Mouse (Mus musculus) brain, adult 2 months (tissue): Measurements from ENCODE around the gene Abr.

Source experiments
- DNase-seq: peaks from one replicate; pipeline ENCODE4 v3.0.0; 2011; ENCODE audit warnings: low read depth, low spot score

Gene Abr

DNA sequence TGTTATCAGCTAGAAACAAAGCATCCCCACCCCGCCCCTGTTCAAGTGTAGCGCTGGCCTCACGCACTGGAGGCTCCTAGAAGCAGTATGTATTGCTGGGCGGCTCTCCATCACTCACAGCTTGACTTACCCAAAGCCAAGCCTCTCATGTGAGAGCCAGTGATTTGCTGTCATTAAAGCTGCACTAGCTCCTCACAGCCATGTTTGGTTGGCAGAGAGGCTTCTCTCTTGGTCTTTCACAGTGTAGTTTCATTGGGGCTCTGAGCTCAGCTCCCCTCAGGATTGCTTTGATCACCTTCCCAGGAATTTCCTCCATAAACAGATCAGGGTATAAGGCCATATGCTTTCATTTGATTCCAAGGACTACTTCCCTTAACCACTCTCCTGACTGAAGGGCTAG is 208.9 kb downstream of the Abr start:
- DNase-seq = no peak

DNA sequence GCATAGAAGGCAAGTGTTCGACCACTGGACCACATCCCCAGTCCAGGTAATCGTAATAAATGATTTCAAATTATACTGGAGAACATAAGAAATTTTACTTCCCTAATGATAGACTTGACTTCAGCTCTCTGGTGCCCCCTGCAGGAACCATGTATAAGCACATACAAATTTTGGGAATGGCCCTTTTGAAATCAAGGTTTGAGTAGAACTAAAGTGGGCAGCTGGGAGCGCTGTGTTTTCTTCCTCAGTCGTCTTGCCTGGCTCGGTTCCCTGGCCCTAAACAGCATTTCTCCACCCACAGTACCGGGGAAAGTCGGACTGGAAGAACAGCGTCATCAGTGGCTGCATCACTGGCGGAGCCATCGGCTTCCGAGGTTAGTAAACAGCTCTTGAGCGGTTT is 211.3 kb downstream of the Abr start:
- DNase-seq = peak; percentile 81

DNA sequence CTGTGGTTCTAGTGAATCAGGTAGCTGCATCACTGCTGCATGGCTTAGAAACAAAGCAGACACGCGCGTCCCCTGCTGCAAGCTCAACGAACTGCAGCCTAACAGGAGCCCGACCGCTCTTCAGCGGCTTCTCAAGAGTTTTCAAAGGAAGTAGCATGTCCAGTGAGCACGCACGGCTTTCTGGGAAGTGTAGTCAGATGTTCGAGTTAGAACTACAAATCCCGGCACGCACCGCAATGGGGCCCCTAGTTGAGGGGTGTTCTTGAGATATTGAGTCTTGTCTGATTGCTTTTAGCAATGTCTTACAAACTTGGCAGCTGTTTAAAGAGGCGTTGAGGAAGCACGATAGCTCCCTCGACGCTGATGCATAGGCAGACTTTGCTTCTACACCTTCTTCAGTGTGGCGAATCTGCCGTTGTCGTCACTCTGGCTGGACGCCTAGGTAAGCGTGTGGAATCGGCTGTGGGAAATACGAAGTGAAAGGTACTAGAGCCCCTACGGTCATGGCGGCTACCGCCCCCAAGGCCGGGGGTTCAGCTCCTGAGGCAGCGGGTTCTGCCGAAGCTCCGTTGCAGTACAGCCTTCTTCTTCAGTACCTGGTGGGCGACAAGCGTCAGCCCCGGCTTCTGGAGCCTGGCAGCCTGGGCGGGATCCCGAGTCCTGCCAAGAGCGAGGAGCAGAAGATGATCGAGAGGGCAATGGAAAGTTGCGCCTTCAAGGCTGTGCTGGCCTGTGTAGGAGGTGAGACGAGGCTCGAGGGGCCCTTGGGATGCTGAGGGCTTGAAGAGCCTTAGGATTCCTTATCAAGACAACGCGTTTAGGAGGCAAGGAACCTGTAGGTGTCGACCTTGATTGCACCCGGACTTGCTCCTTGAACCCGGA is 215.2 kb downstream of the Abr start, which contains the start of gene Timm22:
Gene Timm22, plus strand, starts transcription at position 251 of the 882 bp plus-strand sequence.
- DNase-seq = peak; percentile 99

DNA sequence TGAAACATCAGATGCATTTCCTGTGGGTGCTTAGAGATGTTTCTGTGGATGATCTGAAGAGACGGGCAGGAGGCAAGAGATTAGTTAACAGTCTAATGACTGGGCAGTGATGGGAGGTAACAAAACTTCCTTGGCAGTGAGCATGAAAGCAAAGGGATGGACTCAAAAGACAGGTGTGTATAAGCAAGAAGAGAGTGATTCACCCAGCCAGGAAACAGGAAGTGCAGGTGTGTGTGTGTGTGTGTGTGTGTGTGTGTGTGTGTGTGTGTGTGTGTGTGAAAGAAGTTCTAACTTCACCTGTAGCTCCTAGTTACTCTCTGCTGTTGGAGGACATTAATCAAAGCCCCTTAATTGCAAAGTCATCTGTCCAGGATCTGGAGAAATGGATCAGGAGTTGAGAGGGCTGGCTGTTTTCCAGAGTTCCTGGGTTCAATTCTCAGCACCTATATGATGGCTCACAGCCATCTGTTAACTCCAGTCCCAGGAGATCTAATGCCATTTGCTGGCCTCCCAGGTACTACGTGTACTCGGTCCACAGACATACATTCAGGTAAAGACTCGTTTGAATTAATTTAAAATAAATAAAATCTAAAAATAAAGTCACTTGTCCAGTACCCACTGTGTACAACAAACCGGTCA is 216.4 kb downstream of the Abr start:
- no peak for DNase-seq

DNA sequence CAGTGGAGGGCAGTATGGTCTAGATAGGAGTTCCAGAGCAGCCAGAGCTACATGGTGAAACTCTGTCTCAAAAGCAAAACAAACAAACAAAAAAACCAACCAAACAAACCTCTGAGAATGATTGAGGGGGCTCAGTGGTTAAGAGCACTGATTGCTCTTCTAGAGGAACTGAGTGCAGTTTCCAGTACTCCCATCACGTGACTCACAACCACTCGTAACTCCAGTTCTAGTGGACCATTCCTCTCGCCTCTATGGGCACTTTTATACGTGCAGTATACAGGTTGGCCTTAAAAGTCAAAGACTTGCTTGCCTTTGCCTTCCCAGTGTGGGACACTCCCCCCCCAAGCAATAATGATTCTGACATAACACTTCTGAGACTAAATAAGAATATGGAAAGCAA is 217.0 kb downstream of the Abr start:
- DNase-seq = no peak

DNA sequence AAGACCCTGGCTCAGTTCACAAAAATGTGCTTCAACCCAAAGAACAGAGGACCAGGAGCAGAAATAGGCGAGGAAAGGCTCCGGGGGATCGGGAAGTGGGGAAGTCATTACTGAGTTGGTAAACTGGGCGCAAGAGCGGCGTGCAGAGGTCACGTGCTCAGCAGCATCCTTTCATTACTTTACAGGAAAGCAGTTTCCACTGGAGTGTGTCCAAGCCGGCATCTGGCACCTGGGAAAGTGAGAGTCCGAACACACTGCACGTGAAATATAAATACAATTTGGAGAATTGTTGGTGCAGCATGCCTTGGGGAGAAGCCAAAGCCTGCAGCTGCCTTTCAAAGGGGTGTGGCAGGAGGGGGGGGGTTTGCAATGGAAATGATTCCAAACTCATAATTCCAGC is 220.7 kb downstream of the Abr start:
- DNase-seq = no peak

DNA sequence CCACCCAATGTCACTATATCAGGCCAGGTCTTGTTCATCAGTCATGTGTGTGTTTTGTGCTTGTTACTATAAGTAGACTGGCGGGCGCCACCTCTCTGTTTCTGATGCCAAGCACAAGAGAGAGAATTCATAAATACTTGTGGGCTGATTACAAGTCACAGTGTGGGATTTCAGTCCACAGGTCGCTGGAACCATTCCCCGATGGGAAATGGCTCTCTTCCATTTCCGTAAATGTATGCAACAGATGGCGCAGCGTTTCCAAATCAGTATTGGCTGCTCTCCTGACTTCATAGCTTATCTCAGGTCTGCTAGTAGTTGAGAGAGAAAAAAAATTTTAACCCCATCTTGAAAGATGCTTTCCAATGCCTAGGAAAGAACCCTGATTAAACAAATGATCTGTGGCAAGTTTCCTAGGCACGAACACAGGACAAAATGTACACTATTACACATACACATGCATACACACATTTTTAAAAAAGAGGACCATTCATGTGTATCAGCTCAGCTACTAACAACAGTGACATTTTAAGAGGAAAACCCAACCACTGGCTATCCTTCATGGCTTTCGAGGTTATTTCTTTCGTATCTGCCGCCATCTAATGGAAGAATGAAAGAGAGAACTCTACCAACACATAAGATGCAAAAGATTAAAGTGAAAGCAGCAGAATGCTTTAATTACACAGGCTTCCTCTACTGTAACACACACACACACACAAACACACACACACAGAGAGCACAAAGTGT is 222.4 kb downstream of the Abr start:
- DNase-seq = peak; percentile 85

DNA sequence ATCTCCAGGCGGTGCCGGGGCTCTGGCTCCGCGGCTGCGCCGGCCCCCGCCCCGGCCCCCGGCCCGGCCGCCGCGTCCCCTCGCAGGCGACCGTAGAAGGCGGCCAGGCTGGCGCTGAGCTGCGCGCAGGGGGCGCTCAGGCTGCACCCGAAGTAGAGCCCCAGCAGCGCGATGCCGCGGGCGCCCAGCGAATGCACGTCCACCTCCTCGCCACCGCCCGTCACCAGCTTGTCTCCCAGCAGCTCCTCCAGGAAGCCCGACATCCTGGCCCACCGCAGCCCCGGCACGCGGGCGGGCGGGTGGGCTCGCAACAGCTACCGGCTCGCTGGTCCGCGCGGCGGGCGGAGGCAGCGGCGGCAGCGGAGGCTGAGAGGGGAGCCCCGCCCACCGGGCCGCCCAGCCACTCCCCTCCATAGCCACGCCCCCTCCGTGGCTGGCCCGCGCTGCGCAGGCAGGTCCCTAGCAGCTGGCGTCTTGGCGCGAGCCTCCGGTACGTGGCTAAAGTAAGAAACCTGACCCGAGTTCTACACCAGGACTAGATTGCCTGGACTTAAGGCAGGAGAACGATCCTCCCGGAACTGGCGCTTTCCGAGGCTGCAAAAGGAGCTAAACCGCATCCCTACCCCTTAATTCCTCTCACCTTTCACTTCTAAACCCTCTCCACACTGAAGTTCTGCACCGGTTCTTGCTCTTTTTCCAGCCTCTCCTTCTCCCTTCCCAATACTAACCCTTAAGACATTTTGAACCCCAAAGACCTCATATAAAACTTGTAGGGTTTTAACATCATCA is 223.1 kb downstream of the Abr start, which contains the start of gene Nxn:
Gene Nxn, minus strand, starts transcription at position 343 of the 789 bp plus-strand sequence.
- peak; percentile 92 for DNase-seq

DNA sequence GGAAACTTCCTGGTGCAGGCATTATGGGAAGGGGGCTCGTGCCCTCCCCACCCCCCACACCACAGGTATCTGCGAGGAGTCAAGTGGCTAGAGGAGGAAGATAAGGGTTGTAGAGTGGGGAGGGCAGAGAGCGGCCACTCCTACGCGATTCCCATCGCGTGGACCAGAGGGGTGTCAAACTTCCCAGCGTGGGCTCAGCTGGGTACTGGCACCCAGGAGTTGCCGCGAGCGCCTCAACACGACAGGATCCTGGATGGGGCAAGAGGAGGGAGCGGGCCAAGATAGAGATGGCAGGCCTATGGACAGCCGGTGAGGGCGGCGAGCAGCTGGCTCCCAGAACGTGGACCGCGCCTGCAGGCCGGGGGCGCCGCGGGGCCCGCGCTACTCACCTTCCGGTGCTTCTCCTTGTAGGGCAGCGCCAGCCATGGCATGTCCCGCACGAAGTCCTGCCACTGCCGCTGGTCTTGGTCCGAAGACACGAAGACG is 223.8 kb downstream of the Abr start:
- no peak for DNase-seq

DNA sequence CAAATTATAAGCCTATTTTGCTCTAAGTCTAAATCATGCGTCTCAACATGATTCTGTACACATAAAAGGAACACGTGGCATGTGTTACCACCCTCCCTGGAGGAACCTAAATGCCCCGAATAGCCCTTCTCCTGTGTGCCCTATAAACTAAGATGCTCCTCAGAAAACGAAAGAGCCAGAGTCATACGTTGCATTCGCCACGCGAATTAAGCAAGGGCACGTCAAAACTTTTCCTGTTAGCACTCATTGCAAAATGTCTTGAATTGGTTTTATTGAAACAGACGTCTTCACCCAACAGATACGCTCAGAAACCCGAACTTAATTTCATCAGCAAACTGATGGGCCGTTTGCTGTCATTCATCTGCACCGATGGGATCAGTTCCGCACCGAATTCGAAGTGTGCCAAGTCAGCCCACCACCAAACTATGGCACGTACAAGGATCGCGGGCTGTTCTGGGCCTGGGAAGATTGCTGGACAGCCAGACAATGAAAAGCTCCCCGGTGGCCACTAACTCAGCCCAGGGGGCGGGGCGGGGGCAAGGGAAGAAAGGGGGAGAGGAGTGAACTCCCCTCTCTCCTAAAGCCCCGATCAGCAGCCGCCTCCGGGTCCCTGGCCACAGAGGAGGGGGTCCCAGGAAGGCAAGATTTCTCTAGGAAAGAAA is 224.3 kb downstream of the Abr start:
- DNase-seq = no peak

DNA sequence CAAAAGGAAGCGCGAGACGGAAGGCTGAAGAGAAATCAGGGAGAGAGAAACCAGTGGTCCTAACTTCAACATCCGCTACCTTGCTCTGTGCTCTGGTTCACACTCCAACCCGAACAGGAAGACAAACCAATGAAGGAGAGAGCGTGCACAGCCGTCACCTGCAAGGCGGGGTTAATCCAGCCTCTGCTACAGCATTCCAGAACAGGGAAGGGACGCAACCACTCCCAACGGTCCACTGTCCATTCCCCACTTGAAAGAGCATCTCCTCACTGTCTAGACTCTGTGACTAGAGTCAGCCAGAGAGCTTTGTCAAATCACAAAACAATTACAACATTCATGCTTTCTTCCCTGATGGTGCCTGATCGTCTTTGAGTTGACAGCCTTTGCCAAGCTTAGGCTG is 229.1 kb downstream of the Abr start:
- DNase-seq = no peak

DNA sequence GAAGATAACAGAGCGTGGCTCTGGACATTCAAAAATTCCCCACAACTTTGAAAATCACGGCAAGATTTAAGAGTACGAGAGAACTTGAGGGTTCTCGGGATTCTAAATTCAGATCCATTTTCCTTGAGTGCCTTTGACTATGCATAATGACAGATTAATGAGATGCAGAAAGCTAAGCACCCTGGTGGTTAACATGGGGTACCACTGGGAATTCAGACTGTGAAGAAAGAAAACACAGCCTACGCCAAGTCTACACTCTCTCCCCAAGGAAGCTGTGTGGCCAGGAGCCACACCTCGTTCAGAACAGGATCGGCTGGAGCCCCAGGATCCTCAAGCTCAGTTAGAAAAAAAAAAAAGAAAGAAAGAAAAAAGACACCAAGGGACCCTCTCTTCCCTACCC is 229.6 kb downstream of the Abr start:
- DNase-seq = no peak

DNA sequence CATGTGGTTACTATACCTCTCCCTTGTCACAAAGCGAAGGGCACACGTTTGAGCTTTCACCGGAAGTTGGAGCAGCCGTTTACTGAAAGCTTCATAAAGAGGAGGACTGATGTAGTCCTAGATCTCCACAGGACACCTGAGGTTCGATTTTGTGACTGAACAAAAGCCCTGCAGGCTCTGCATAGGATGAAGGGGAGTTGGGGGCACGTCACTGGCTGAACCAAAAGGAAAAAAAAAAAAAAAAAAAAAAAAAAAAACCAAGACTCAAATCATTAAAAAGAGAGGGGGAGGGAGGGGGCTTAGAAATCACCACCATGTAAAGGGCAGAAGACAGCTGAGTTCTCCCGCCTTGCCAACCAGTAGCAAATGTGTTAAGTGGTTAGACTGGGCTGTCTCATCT is 233.4 kb downstream of the Abr start:
- DNase-seq = no peak

DNA sequence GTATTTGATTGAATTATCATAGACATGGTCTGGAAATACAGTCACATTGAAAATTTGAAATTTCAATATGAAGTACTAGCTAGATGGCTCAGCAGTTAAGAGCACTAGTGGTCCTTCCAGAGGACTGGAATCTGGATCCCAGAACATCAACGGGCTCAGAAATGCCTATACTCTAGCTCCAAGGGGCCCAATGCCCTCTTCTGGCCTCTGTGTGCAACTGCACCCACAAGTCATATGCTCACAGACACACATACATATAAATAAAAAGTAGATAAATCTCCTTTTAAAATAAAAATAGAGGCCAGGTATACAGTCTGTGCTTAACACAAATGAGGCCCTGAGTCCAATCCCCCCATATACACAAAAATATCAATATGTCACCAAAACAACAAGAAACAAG is 235.0 kb downstream of the Abr start:
- no peak for DNase-seq

DNA sequence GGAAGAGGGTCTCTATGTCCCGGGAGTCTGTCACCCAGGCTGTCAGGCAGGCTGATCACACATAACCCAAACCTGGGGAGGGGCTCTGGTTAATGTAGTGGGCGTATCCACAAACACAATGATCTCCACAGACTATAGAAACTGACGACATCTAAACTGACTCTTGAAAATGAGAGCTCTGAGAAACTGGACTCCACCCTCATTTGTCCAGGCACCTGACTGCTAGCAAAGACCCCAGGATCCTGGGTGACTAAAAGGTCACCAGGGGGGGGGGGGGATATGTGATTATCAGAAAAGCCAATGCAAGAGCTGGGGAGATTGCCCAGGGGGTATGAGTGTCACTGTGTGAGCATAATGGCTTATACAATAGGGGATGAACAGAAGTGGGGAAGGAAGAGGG is 236.4 kb downstream of the Abr start:
- DNase-seq = no peak

DNA sequence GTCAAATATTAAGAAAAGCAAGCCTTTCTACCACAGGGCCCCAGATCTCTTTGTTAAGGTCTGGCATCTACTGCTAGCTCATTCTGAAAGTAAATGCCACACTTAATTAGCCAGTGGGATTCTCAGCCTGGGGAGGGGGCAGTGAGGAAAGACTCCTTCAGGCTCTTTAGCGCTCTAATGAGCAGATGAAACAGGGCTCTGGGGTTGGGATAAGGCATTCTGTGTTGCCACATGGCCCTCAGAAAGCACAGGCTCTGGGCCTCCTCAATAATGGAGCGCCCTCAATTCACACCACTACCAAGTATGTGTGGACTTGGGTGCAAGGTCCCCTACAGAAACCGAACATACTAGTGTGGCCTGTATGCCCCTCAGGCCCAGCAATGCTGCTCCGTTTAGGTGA is 237.1 kb downstream of the Abr start:
- DNase-seq = no peak

DNA sequence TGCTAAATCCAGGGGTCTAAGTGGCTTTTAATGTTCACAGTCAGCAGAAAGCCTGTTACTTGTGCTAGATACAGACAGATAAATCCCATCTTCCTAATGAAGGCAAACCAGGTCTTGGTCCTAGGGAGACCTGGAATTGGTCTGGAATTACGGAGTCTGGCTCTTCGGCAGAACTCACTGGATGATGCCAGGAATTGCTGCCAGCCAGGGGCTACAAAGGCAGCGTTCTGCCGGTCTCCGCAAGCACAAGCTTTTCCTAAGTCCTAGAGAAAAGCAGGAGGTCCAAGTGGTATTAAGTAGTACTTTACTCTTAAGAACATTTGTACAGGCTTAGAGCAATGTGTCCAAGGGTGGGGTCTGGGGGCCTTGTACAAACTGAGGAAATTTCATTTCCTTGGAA is 237.8 kb downstream of the Abr start:
- peak; percentile 36 for DNase-seq

DNA sequence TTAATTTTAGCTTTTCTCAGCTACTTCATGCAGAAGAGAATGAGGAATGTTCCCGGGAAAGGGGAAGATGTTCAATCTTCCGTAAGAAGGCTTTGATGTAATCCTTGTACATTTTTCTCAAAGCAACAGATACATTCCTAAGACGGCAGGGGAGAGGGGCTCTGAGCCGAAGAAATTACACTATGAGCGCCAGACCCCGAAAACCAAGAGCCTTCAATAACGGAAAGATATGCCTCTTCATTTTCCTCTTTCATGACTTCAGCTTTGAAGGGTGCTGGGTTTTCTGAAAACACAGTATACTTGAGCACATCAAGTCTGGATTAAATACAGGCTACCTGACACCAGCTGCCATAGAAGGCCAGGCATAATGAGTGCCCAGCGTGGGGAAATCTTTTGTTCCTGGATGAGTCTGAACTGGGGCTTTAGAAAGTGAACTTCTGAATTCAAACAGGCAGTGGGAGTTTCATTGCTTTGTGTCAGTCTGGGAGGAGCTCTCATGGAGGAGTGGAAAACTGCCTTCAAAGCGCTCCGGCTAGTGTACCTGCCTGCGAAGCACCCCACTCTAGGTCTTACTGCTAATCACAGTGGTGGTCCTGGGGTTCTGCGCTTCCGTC is 239.3 kb downstream of the Abr start:
- DNase-seq = no peak

DNA sequence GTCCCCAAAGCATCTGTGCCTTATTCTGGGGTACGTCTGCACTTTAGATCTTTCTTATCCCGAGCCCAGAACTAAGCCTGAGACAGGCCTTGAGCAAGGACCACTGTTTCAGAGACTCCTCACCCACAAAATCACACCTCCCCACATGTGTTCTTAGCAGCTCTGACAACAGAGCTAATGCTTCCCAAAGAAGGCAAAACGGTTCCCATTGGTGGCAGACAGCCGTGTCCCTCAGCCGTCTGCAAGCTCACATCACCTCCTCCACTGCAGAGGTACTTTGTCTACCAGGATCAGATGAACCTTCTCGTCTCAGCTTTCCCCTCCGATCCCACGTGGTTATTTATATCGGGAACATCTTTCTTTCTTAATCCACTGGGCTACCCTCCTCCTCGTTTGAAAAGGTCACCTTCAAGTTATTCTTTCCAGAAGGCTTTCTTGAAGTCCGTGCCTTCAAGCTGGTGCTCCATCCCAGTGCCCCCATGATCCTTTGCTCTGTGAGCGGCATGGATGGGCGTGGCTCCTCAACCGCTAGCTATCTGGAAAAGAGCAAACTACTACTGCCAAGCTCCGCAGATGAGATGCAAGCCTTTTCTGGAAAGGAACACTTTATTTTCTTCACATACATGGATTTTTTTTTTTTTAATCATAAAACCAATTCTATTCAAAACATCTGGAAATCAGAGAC is 240.8 kb downstream of the Abr start:
- DNase-seq = peak; percentile 61
